Mouse (Mus musculus) Patski (cell line): Measurements from ENCODE around the gene Gm20870. TPM values are rescaled to one million over a fixed set of nuclear protein-coding genes. Genes with fewer than 3 reads are reported as not detected.
"Not testable (repeated sequence)": the region's sequence is repeated elsewhere in the genome, so short reads cannot be mapped to it uniquely, and the experiment has no call there.

Source experiments
- ATAC-seq: fragments of 100-300 bp; one replicate; pipeline ENCODE4 v1.8.0; 2021
- CTCF ChIA-PET: fragments of 350-600 bp; sonication (Branson Sonifier 250); formaldehyde crosslinking; loops from one replicate; lab custom pipeline; 2022; ENCODE audit warnings: inconsistent platforms; lab: Charles Lee
- POLR2A ChIA-PET: fragments of 350-600 bp; sonication (Branson Sonifier 250); formaldehyde crosslinking; loops from one replicate; lab custom pipeline; 2022; ENCODE audit warnings: antibody characterized with exemption, inconsistent platforms; lab: Charles Lee
- DNase-seq: peaks from one replicate; pipeline ENCODE4 v3.0.0-alpha.2; 2011; ENCODE audit warnings: low read depth, low spot score
- H3K27me3 ChIP-seq: fragments of 371-371 bp; one replicate; pipeline ENCODE4 v1.5.1; 2021
- in situ Hi-C: fragments of 300-500 bp; cut with MboI; formaldehyde crosslinking; loops from 3 replicates; pipeline ENCODE4 v1.11.1; 2018; ENCODE audit warnings: low pct_unique_long_range_greater_than_20kb, mixed read lengths
- polyA plus RNA-seq: library from polyadenylated mRNA; unstranded; gene quantifications from one replicate; pipeline ENCODE4 v1.2.3, GENCODE M21; 2021

The Gm20870 gene
- polyA plus RNA-seq: not detected

DNA sequence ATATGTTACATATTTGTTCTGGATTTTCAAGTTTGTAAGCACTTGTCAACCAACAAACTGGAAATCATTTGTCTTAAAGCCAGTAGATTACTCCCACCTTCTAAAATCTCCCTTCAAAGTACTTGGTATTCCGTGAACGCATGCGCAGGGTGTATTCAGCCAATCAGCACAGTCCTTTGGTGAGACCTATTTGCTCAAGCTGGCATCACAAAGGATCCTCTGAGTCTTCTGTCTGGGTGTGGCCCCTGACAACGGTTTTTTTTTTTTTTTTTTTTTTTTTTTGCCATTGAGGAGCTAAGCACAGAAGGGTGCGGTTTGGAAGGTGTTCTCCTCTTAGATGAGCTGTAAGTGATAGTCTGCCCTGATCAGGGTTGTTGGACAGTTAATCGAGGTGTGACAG, at the start of gene Gm20870:
Gene Gm20870, plus strand, starts transcription at position 301 of the 400 bp plus-strand sequence.
- in situ Hi-C loops, H3K27me3 ChIP-seq, DNase-seq, CTCF ChIA-PET, ATAC-seq, POLR2A ChIA-PET: not testable (repeated sequence)

Other genes with a start within 250 kb of the Gm20870 start
- not detected for gene Gm20869, start 222.6 kb upstream of the Gm20870 start, polyA plus RNA-seq